Mouse (Mus musculus): Measurements from ENCODE around the gene Hoxb8.

DNA sequence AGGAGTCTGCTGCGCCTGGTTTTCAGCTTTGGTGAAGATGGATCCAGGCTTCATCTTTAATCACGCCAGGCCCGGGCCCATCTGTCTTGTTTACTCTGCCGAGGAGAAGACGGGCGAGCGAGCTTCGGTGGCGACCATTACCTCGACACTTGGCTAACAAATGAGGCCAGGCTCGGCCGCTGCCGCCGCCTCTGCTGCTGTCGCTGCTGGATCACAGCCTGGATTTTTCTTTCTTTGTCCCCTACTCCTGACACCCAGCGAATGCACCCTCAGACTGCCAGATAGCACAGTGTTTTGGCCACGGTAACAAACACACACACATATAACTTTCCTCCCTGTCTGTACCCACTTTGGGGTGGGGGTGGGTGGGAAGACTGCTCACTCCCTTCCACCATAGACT lies 39.0 kb downstream of the Hoxb8 start:
- no peak for TF ChIP-seq HCFC1 (IDR thresholded peaks at IDR 0.05; ENCODE audit: borderline replicate concordance, insufficient read depth, low read length)
- TF ChIP-seq ZNF384 (IDR thresholded peaks at IDR 0.05; ENCODE audit: low read depth, low read length) = no peak
- TF ChIP-seq MAFK (IDR thresholded peaks at IDR 0.05; ENCODE audit: insufficient read depth, low read depth, low read length) = no peak
